Mouse (Mus musculus): ENCODE measurements at regions not wholly inside any gene's neighbourhood (a gene's known extent, or its start where the extent isn't known, plus 50 kb on each side); places are given as distances from the start of the nearest gene placed in this dataset.

DNA sequence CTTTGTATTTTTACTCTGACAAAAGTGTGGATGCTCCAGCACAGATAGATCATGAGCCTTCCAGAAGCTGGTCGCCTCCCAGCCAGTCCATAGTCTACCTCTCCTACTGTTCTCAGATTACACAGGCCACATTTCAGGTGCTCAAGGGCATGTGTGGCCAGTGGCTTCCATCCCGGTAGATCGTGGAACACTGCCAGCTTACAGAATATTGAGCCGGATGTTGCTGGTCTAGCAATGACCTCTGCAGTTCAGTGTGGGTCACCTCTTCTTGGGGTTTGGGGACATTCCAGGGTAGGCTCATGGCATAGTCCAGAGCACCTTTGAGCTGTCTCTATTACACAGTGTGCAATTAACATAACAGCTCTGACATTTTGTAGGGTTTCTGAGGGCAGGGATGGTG lies 342.2 kb downstream of the 3100002H09Rik start:
- no peak overlapping the region for H3K4me3 ChIP-seq (replicated peaks)
- ATAC-seq (ENCODE audit: low read depth) (no peak), DNase-seq (no peak)
- no peak overlapping the region for H3K9ac ChIP-seq
- no peaks in the 10 kb centered on the region for H3K36me3 ChIP-seq
- H3K27ac ChIP-seq = no peak overlapping the region
- no peaks in the 10 kb centered on the region for H3K4me1 ChIP-seq (replicated peaks)
- no peaks in the 10 kb centered on the region for H3K27me3 ChIP-seq
- WGBS (ENCODE audit: insufficient replicate concordance) = 70% methylated on average over 4 of the region's 4 CpGs
- H3K4me2 ChIP-seq = no peak overlapping the region
- no peaks in the 10 kb centered on the region for H3K9me3 ChIP-seq (replicated peaks)

DNA sequence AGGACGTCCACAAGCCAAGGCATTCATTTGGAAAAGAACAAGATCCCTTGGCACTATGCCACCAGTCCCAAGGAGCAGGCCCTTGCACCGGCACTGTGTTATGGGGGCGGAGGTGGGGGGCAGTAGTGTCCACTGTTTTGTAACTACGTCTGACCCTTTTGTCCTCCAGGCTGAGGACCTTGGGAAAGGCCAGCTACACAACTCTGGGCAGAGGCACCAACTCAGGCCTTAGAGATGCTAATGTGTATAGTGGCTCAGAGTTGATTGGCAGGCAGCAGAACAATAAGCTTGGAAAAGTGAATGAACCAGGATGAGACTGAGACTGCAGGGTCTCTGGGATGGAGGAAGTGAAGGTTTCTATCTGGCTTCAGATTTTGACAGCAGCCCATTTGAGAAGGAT lies 344.0 kb downstream of the 3100002H09Rik start:
- DNase-seq (no peak), ATAC-seq (ENCODE audit: low read depth) (no peak)
- H3K36me3 ChIP-seq = no peaks in the 10 kb centered on the region
- H3K27ac ChIP-seq = no peak overlapping the region
- no peak overlapping the region for H3K9ac ChIP-seq
- 64% methylated on average over 4 of the region's 4 CpGs for WGBS (ENCODE audit: insufficient replicate concordance)
- H3K4me1 ChIP-seq (replicated peaks) = no peaks in the 10 kb centered on the region
- H3K9me3 ChIP-seq (replicated peaks) = no peaks in the 10 kb centered on the region
- no peak overlapping the region for H3K4me2 ChIP-seq
- no peak overlapping the region for H3K4me3 ChIP-seq (replicated peaks)
- no peaks in the 10 kb centered on the region for H3K27me3 ChIP-seq

DNA sequence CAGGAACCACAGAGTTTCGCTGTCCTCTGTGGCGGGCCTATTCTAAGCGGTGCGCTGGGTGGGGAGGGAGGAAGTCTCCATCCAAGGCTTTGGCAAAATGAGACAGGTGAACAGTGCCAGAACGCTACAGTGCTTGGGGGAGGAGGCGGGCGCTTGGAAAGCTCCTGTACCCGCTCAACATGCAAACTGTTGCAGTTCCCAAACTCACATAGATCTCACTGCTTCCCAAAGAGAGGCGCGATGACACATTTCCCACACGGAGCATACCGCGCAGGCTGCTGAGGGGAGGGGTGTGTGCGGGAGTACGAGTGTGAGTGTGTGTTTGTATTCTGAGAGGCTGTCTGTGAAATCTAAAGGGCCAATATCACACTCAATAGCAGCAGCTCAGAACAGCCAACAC lies 345.1 kb downstream of the 3100002H09Rik start:
- no peaks in the 10 kb centered on the region for H3K9me3 ChIP-seq (replicated peaks)
- H3K36me3 ChIP-seq = no peaks in the 10 kb centered on the region
- H3K9ac ChIP-seq = no peak overlapping the region
- DNase-seq (no peak), ATAC-seq (ENCODE audit: low read depth) (no peak)
- no peaks in the 10 kb centered on the region for H3K4me1 ChIP-seq (replicated peaks)
- H3K27me3 ChIP-seq = no peaks in the 10 kb centered on the region
- no peak overlapping the region for H3K4me2 ChIP-seq
- no peak overlapping the region for H3K27ac ChIP-seq
- H3K4me3 ChIP-seq (replicated peaks) = no peak overlapping the region
- WGBS (ENCODE audit: insufficient replicate concordance) = 61% methylated on average over 15 of the region's 15 CpGs

DNA sequence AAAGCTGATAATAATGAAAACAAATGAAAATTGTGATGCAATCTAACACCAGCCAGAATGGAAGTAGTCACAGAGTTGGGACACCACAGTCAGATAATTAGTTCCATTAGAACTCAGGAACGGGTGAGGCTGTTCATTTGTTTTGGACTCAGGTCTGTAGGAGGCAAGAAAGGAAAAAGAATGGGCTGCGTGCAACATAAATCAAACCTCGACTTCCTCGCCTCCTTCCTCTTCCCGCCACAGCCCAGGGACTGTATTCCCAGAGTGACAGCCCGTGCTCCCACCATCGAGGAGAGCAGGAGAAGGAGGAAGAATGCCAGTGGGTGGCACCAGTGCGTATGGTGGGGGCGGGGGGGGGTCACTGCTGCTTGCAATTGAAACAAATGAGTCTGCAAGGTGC lies 339.2 kb upstream of the 4930535I16Rik start:
- H3K9me3 ChIP-seq (replicated peaks) = no peaks in the 10 kb centered on the region
- DNase-seq (no peak), ATAC-seq (ENCODE audit: low read depth) (no peak)
- no peaks in the 10 kb centered on the region for H3K4me1 ChIP-seq (replicated peaks)
- H3K36me3 ChIP-seq = no peaks in the 10 kb centered on the region
- H3K4me3 ChIP-seq (replicated peaks) = no peak overlapping the region
- H3K9ac ChIP-seq = no peak overlapping the region
- no peaks in the 10 kb centered on the region for H3K27me3 ChIP-seq
- no peak overlapping the region for H3K27ac ChIP-seq
- no peak overlapping the region for H3K4me2 ChIP-seq
- WGBS (ENCODE audit: insufficient replicate concordance) = 8% methylated on average over 9 of the region's 9 CpGs

DNA sequence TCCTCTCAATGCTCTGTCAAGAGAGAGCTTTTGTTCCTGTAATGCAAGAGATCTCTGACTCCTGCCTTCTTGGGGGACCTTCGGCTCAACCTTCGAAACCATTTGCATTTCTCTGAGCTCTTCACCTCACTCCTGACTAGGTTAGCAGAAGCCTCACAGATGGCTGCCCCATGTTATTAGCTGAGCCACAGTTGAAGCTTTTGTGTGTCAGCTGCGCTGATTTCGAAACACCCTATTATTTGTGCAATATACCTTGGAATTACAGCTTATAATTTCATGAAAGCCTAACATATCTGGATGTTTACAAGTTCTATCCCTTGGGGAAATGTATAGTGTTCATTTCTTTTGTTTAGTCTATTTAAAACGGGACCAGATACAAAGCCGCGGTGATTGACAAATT lies 338.7 kb upstream of the 4930535I16Rik start:
- no peak overlapping the region for H3K4me3 ChIP-seq (replicated peaks)
- WGBS (ENCODE audit: insufficient replicate concordance) = 66% methylated on average over 7 of the region's 7 CpGs
- H3K9me3 ChIP-seq (replicated peaks) = no peaks in the 10 kb centered on the region
- no peak overlapping the region for H3K27ac ChIP-seq
- H3K4me2 ChIP-seq = no peak overlapping the region
- no peak overlapping the region for H3K9ac ChIP-seq
- no peak for DNase-seq
- H3K36me3 ChIP-seq = no peaks in the 10 kb centered on the region
- ATAC-seq (ENCODE audit: low read depth) = no peak
- no peaks in the 10 kb centered on the region for H3K4me1 ChIP-seq (replicated peaks)
- no peaks in the 10 kb centered on the region for H3K27me3 ChIP-seq

DNA sequence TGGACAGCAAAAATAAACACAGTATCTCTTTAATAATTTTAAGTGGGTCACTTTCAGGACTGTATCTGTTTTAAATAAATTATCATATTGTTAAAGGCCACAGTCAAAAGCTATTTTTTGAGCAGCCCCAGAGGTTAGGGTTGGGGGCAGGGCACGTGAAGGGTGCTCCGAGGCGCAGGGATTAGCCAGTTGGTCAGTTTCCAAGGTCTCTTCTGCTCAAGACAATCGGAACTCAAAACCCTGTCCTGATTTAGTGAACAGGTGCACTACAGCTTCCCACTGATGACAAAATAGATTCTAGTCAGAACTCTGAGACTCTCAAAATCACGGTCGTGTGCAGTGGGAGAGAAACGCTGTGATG lies 337.3 kb upstream of the 4930535I16Rik start:
- ATAC-seq (ENCODE audit: low read depth) (no peak), DNase-seq (no peak)
- no peak overlapping the region for H3K4me3 ChIP-seq (replicated peaks)
- no peaks in the 10 kb centered on the region for H3K36me3 ChIP-seq
- H3K27ac ChIP-seq = no peak overlapping the region
- no peak overlapping the region for H3K9ac ChIP-seq
- 56% methylated on average over 7 of the region's 7 CpGs for WGBS (ENCODE audit: insufficient replicate concordance)
- H3K27me3 ChIP-seq = no peaks in the 10 kb centered on the region
- no peaks in the 10 kb centered on the region for H3K9me3 ChIP-seq (replicated peaks)
- no peaks in the 10 kb centered on the region for H3K4me1 ChIP-seq (replicated peaks)
- no peak overlapping the region for H3K4me2 ChIP-seq

DNA sequence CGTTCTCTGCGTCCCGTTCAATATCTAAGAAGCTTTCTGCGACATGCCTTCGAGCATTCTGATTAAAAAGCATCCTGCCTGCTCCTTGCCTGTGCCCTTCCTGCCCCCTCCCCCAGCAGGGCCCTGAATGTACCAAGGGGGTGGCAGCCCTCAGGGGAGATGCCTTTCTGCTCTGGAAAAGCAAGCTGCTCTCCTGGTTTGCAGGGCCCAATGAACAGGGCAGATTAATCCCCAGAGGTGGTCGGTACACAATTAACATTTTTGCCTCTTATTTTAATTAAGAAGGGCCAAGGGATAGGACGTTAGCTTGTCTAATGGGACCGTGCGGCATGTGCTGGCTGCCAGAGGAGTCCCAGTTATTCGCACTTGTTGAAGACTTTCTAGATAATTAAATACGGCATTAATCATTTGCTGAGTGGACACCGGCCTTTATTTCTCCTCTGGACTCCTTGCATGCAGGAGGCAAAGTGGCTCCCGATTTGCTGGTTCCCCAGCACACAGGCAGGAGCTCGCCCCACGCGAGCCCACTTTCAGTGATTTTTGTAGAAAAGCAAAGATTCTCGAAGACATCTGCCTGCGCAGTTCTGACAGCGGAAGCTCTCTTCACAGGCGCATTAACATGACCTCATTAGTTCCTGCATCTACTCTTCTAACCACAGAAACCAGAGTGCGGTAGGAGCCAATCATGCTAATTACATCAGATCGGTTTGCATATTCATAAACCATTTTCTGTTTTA lies 336.8 kb upstream of the 4930535I16Rik start:
- ATAC-seq (ENCODE audit: low read depth) = no peak
- Histone ChIP-seq H3K27me3 (no peaks in the 10 kb centered on the region), H3K4me3 (replicated peaks) (no peak overlapping the region), H3K4me1 (replicated peaks) (no peaks in the 10 kb centered on the region), H3K9ac (no peak overlapping the region), H3K27ac (no peak overlapping the region), H3K36me3 (no peaks in the 10 kb centered on the region), H3K9me3 (replicated peaks) (no peaks in the 10 kb centered on the region), H3K4me2 (no peak overlapping the region)
- 48% methylated on average over 22 of the region's 22 CpGs for WGBS (ENCODE audit: insufficient replicate concordance)
- no peak for DNase-seq

DNA sequence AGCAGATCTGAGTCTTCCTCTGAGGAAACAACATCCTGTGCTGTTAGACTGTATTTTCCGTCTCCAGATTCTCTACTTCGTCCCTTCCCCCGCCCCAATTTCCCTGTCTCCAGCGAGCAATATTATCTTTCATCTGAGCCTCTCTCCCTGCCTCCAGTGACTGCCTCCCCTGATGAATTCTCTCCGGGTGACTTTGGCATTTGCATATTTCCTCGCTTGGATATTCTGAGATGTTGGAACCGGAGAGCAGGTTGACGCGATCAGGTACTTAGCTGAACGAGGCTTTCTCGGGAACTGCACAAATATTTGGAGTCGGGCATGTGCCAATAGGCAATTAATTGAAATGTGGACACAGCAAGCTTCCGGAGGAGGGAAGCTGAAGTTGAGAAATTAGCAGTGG lies 323.8 kb upstream of the 4930535I16Rik start:
- WGBS (ENCODE audit: insufficient replicate concordance) = 45% methylated on average over 13 of the region's 13 CpGs
- Histone ChIP-seq H3K27ac (no peak overlapping the region), H3K4me1 (replicated peaks) (no peaks in the 10 kb centered on the region), H3K9ac (no peak overlapping the region), H3K36me3 (no peaks in the 10 kb centered on the region), H3K4me2 (no peak overlapping the region), H3K9me3 (replicated peaks) (no peaks in the 10 kb centered on the region), H3K27me3 (0 out of 2 replicates have a peak, but pooled peaks cover 2% of the 10 kb centered on the region), H3K4me3 (replicated peaks) (no peak overlapping the region)
- no peak for ATAC-seq (ENCODE audit: low read depth)
- DNase-seq = no peak

DNA sequence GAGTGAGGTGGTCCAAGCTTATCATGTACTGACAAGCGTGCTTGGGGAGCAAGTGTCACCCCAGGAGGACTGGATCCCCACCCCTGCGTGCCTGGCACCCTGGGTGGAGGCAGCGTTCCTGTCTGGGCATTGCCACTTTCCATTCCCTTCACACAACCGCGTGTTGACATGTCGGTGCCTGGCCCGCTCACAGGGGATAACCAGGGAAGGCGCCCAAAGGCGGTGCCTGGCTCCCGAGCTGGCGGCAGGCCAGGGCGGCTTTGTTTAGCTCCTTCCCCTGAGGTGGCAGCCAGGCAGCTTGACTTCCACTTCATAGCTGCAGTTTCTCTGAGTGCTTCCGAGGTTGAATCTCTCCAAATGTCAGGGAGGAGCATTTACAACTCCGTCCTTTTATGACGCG lies 318.7 kb upstream of the 4930535I16Rik start:
- H3K9ac ChIP-seq = no peak overlapping the region
- no peak overlapping the region for H3K4me2 ChIP-seq
- WGBS (ENCODE audit: insufficient replicate concordance) = 61% methylated on average over 16 of the region's 16 CpGs
- DNase-seq = no peak
- H3K4me1 ChIP-seq (replicated peaks) = no peaks in the 10 kb centered on the region
- no peak for ATAC-seq (ENCODE audit: low read depth)
- no peaks in the 10 kb centered on the region for H3K27me3 ChIP-seq
- no peak overlapping the region for H3K4me3 ChIP-seq (replicated peaks)
- H3K27ac ChIP-seq = no peak overlapping the region
- H3K9me3 ChIP-seq (replicated peaks) = no peaks in the 10 kb centered on the region
- no peaks in the 10 kb centered on the region for H3K36me3 ChIP-seq

DNA sequence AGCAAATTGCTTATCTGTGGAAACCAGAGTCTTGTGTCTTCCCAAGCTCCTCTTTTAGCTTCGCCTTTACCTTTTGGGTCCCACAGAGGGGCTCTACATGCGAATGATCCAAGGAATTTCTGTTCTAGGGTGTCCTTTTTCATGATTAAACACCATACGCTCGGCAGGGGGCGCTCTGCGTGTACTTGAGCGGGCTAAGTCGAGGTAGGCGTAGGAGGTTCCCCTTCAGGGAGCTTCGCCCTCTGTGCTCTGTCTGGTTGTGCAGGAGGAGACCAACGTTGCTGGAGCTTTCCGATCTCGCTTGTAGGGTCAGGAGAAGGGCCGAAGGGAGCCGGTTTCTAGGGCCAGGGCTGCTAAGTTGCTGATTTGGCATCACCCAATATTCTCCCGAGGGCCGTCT lies 310.7 kb upstream of the 4930535I16Rik start:
- WGBS (ENCODE audit: insufficient replicate concordance) = 16% methylated on average over 17 of the region's 17 CpGs
- no peaks in the 10 kb centered on the region for H3K27me3 ChIP-seq
- H3K9ac ChIP-seq = no peak overlapping the region
- ATAC-seq (ENCODE audit: low read depth) (no peak), DNase-seq (no peak)
- no peaks in the 10 kb centered on the region for H3K36me3 ChIP-seq
- no peak overlapping the region for H3K27ac ChIP-seq
- H3K4me1 ChIP-seq (replicated peaks) = 0 out of 2 replicates have a peak, but pooled peaks cover 4% of the 10 kb centered on the region
- H3K4me3 ChIP-seq (replicated peaks) = no peak overlapping the region
- H3K4me2 ChIP-seq = no peak overlapping the region
- no peaks in the 10 kb centered on the region for H3K9me3 ChIP-seq (replicated peaks)

DNA sequence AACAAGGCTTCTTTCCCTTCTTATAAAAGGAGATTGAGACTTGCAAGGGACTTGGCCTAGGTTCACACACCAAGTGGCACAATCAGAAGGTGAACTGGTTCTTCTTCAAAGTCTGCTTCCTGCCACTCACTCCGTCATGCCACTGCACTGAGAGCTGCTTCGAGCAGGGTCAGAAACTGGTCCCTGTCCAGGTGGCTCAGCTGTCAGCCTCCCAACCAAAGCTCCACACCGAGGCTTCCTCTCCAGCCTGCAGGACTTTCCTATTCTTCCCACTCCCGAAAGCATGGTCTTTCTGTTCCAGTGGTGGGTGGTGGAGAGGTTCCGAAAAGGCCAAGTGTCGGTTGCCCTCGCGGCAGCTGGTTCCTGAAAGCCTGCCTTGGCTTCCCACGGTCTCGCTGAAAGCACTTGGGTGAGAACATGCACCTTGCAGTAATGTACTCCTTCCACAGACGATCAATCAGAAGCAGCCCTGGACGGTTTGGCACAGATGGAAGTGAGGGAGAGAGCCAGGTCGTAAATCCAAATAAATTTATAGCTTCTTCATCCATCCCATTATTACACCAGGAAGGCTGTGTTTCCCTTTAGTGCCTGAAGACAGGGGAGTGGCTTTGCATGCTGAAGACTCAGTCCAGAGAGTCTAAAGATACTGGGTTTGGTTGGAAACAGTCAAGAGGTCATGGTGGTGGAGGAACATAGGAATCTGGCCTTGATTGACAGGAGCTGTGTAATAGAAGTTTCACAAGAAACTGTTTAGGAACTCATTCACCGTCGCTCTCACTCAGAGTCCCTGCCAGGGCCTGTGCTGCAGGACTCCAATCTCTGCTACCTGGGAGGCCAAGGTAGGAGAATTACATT lies 306.1 kb upstream of the 4930535I16Rik start:
- no peaks in the 10 kb centered on the region for H3K36me3 ChIP-seq
- no peaks in the 10 kb centered on the region for H3K4me1 ChIP-seq (replicated peaks)
- H3K9ac ChIP-seq = no peak overlapping the region
- H3K4me2 ChIP-seq = no peak overlapping the region
- no peak overlapping the region for H3K4me3 ChIP-seq (replicated peaks)
- 69% methylated on average over 15 of the region's 15 CpGs for WGBS (ENCODE audit: insufficient replicate concordance)
- H3K27ac ChIP-seq = no peak overlapping the region
- DNase-seq (no peak), ATAC-seq (ENCODE audit: low read depth) (no peak)
- no peaks in the 10 kb centered on the region for H3K9me3 ChIP-seq (replicated peaks)
- no peaks in the 10 kb centered on the region for H3K27me3 ChIP-seq

DNA sequence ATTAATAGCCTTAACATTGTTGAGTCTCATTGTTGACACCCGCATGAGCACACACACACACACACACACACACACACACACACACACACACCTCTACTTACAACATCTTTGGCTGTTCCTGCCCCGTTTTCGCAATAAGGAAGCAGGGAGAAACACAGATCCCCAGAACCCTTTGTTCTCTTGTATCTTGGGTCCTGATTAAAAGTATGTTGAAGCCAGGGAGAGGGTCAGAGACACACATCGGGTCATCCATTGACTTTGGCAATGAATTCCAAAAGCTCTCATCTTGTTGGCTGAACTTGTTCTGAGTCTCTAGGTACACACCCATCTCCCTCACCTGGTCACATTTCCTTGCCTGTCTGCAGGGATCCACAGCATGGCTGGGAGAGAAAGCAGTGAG lies 303.9 kb upstream of the 4930535I16Rik start:
- no peaks in the 10 kb centered on the region for H3K27me3 ChIP-seq
- no peak overlapping the region for H3K4me3 ChIP-seq (replicated peaks)
- ATAC-seq (ENCODE audit: low read depth) (no peak), DNase-seq (no peak)
- no peaks in the 10 kb centered on the region for H3K9me3 ChIP-seq (replicated peaks)
- no peaks in the 10 kb centered on the region for H3K36me3 ChIP-seq
- no peak overlapping the region for H3K4me2 ChIP-seq
- H3K4me1 ChIP-seq (replicated peaks) = no peaks in the 10 kb centered on the region
- no peak overlapping the region for H3K9ac ChIP-seq
- no peak overlapping the region for H3K27ac ChIP-seq
- 67% methylated on average over 4 of the region's 4 CpGs for WGBS (ENCODE audit: insufficient replicate concordance)

Data from liver, embryonic 13.5 days (tissue).